Mouse (Mus musculus) intestine, embryonic 14.5 days (tissue): Measurements from ENCODE around the gene Cd59a. TPM values are rescaled to one million over a fixed set of nuclear protein-coding genes. Genes with fewer than 3 reads are reported as not detected.
"Not testable (repeated sequence)": the region's sequence is repeated elsewhere in the genome, so short reads cannot be mapped to it uniquely, and the experiment has no call there.

Source experiments
- ATAC-seq: fragments of 200-750 bp; cut with Nextera tagmentation; replicated peaks from 2 replicates; pipeline ENCODE4 v1.8.0; 2017; ENCODE audit warnings: low read depth, moderate number of reproducible peaks, moderate TSS enrichment, moderate library complexity; ENCODE audit not compliant: low FRiP score, low TSS enrichment
- DNase-seq: peaks from one replicate; pipeline ENCODE4 v3.0.0-alpha.2; 2018; ENCODE audit warnings: low spot score
- H3K27ac ChIP-seq: fragments of 300-500 bp; sonication (generic); 2 replicates; pipeline ENCODE4 v1.5.1; 2014; ENCODE audit warnings: low read depth, mild to moderate bottlenecking, control low read depth
- H3K27me3 ChIP-seq: fragments of 300-500 bp; sonication (generic); replicated peaks from 2 replicates; pipeline ENCODE4 v1.6.1; 2014; ENCODE audit warnings: low read length, control low read depth; ENCODE audit not compliant: control insufficient read depth, insufficient read depth
- H3K36me3 ChIP-seq: fragments of 300-500 bp; sonication (generic); 2 replicates; pipeline ENCODE4 v1.6.1; 2014; ENCODE audit warnings: low read length, control low read depth; ENCODE audit not compliant: control insufficient read depth, insufficient read depth
- H3K4me1 ChIP-seq: fragments of 300-500 bp; sonication (generic); replicated peaks from 2 replicates; pipeline ENCODE4 v1.6.1; 2014; ENCODE audit warnings: low read length, control low read depth, mixed read lengths; ENCODE audit not compliant: control insufficient read depth, insufficient read depth
- H3K4me2 ChIP-seq: fragments of 300-500 bp; sonication (generic); 2 replicates; pipeline ENCODE4 v1.6.1; 2014; ENCODE audit warnings: low read length
- H3K4me3 ChIP-seq: fragments of 300-500 bp; sonication (generic); 2 replicates; pipeline ENCODE4 v1.5.1; 2014; ENCODE audit warnings: low read depth, low read length, control low read depth, mixed read lengths
- H3K9ac ChIP-seq: fragments of 300-500 bp; sonication (generic); 2 replicates; pipeline ENCODE4 v1.6.1; 2014; ENCODE audit warnings: mild to moderate bottlenecking, low read length
- H3K9me3 ChIP-seq: fragments of 300-500 bp; sonication (generic); 2 replicates; pipeline ENCODE4 v1.6.1; 2016; ENCODE audit warnings: low read length, control low read depth; ENCODE audit not compliant: control insufficient read depth
- WGBS: fragments of 180-500 bp; shearing (Covaris S2); extraction: QIAGEN DNeasy Blood & Tissue Kit; methylation state at CpG from one replicate; pipeline ENCODE4 v1.1.7; 2014; 5-methylcytosine and 5-hydroxymethylcytosine counted together
- polyA plus RNA-seq: library from polyadenylated mRNA; unstranded; fragments of >200 nt; fragmentation: Nextera tagmentation; extraction: Ambion mirVana; gene quantifications from 2 replicates; pipeline ENCODE4 v1.2.1, GENCODE M21; 2014

The Cd59a gene
- polyA plus RNA-seq, 1 experiment from 2014 or later = 27.1 TPM

DNA sequence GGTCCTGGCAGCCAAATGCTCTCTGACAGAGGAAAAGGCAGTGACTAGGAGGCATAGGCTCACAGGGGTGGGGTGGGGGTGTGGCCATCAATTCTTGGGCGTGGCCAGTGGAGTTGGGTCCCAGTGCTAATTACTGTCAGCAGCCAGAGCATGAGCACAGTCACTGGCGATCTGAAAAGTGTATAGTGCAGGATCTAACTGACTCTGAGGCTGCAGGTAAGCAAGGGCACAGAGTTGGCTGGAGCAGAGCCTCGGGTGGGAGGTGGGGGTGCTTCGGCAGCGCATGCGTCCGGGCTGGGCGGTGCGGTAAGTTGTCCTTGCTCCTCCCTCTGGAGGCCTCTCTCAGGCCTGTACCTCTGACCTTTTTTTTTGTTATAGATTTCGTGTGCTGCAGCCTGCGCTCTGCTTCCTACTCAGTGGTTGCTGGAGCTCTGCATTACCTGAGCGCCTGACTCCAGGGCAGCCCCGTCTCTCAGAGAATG is 25.9 kb upstream of the Cd59a start, which contains the start of gene Cd59b:
Gene Cd59b (plus strand): TSS at position 146 of the 482 bp plus-strand sequence.
- Histone ChIP-seq H3K36me3 (no peaks in the 10 kb centered on the region), H3K9me3 (no peaks in the 10 kb centered on the region), H3K4me2 (peak within 1 kb of the TSS; percentile 51), H3K9ac (peak within 1 kb of the TSS; percentile 10; the same call in 1 of the 2 replicates), H3K27me3 (no peaks in the 10 kb centered on the region), H3K27ac (no peak within 1 kb of the TSS), H3K4me3 (peak within 1 kb of the TSS; percentile 31), H3K4me1 (no peaks in the 10 kb centered on the region)
- peak; percentile 89 for ATAC-seq
- 4% methylated on average over 13 of the region's 13 CpGs for WGBS
- DNase-seq = peak; percentile 81

DNA sequence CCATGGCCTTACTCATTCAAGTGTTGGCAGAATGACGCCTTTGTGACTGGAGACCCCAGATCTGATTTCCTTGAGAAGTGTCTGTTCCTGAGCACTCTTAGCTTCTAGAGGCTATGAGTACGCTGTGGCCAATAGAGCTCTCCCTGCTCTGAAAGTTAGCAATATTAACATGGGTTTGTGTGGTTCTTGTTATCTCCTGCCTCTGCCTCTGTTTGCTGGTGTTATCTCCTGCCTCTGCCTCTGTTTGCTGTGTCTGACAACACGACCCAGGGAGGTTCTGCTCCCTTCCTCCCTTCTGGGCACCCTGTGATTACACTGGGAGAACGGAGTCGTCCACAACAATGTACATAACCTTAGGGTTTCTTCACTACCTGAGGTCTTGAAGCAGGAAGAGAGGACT is 17.3 kb upstream of the Cd59a start:
- H3K9me3 ChIP-seq = not testable (repeated sequence)

DNA sequence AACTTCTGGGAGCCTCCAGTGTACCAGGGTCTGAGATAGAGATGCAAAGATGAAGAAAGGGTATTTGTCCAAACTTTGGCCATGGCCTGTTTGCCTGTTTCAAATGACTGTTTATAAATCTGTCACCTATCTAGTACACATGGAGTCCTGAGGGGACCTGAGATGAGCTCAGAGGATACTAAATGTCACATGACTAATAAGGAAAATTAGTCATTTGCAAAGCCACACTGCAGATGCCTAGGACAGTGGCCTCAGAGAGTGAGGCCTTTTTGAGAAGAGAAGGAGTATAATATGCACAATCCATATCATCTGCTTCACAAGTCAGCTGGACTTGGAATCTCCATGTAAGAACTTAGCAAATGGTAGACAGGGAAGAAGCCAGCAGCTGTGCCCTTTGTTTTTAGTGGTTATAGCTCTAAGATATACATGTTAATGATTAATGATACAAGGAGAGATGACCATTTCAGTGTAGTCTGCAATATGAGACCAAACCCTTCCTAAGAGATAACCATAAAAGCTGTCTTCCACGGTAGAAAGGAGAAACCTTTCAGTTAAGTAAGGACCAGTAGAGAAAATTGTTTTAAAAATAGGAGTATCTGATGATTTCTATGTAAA is 14.1 kb upstream of the Cd59a start:
- not testable (repeated sequence) for H3K4me1 ChIP-seq, DNase-seq, ATAC-seq, H3K4me3 ChIP-seq, H3K36me3 ChIP-seq, H3K4me2 ChIP-seq, H3K27me3 ChIP-seq, H3K9ac ChIP-seq, H3K9me3 ChIP-seq, H3K27ac ChIP-seq
- no CpG with 5 or more reads among the region's 1 CpGs for WGBS

More for the DNA sequence above, 17.3 kb upstream of the Cd59a start:
- not testable (repeated sequence) for H3K4me2 ChIP-seq, ATAC-seq, H3K27ac ChIP-seq, DNase-seq, H3K4me1 ChIP-seq, H3K27me3 ChIP-seq, H3K4me3 ChIP-seq, H3K9ac ChIP-seq, H3K36me3 ChIP-seq
- WGBS = 56% methylated on average over 5 of the region's 5 CpGs

DNA sequence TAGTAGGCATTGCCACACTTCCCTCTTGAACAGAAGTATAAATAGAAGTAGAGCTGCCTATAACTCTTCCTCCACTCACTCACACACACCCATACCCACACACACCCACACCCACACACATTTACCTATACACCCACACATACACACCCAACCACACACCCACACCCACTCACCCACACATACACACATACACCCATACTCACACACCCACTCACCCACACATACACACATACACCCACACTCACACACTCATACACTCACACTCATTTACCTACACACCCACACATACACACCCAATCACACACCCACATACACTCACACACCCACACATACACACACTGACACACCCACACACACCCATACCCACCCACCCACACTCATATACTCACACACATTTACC is 13.1 kb upstream of the Cd59a start:
- ATAC-seq (no peak), DNase-seq (no peak)
- H3K27ac ChIP-seq = no peak overlapping the region
- H3K36me3 ChIP-seq = no peaks in the 10 kb centered on the region
- no peaks in the 10 kb centered on the region for H3K27me3 ChIP-seq
- no peak overlapping the region for H3K9ac ChIP-seq
- no peaks in the 10 kb centered on the region for H3K9me3 ChIP-seq
- no peak overlapping the region for H3K4me2 ChIP-seq
- H3K4me3 ChIP-seq = no peak overlapping the region
- H3K4me1 ChIP-seq = no peaks in the 10 kb centered on the region

DNA sequence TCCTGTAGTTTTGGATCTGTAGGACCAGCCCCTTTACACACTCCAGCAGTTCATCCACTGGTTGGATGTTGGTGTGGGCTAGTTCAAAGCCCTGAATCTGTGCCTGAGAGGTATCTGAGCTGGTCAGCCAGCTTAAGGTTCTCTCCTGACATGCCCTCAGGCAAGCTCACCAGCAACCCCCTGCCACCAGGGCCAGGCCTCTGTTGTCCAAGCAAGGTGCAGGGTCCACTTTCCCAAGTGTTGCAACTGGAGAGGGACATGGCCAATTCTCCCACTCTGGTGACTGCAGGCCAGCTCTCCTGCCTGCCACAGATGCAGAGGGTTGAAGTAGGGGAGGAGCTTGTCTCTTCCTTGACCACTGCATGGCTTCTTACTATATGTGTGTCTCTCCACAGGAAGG is 11.6 kb upstream of the Cd59a start:
- not testable (repeated sequence) for H3K9me3 ChIP-seq, H3K4me1 ChIP-seq, H3K4me3 ChIP-seq, H3K27ac ChIP-seq, H3K27me3 ChIP-seq, H3K4me2 ChIP-seq, ATAC-seq, DNase-seq, H3K9ac ChIP-seq, H3K36me3 ChIP-seq

DNA sequence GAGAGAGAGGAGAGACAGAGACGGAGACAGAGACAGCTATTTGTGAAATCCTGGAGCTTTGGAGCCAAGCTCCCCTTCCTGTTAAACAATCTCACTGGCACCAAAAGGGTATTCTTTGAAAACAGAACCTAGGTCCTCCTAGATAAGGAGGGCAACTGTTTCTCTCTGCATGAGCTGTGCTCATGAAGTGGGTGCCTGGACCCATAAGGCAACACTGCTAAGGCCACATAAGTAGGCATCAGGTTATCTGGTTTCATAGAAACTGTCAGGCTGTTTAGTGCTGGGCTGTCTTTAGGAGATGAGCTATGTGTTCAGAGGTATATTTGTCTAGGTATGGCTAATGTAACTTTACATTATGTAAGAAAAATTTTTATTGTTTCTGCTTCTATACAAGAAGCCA is 8.0 kb upstream of the Cd59a start:
- not testable (repeated sequence) for DNase-seq, H3K9me3 ChIP-seq, H3K36me3 ChIP-seq, ATAC-seq, H3K9ac ChIP-seq, H3K4me2 ChIP-seq, H3K4me3 ChIP-seq, H3K27me3 ChIP-seq, H3K4me1 ChIP-seq, H3K27ac ChIP-seq
- WGBS = 94% methylated on average over 1 of the region's 1 CpGs

DNA sequence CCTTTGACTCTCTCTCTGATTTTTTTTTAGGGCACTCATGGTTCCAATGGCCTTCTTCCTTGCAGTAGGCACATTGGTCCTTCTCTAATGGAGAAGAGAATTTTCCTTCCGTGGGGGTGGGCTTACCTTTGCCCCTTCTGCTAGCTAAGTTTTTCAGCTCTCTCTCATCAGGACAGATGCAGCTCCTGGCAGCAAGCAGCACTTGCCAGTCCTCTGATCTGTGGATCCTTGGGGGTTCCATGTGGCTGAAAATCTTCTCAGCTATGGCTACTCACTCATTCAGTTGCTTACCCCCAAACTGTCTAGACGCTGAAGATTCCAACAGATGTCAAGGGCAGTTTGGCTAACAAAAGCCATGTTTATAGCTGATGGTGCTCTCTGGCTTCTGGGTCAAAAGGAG is 2.3 kb upstream of the Cd59a start:
- Histone ChIP-seq H3K36me3 (no peaks in the 10 kb centered on the region), H3K27ac (no peak overlapping the region), H3K27me3 (no peaks in the 10 kb centered on the region), H3K4me2 (no peak overlapping the region), H3K9ac (no peak overlapping the region), H3K4me1 (0 out of 2 replicates have a peak, but pooled peaks cover 3% of the 10 kb centered on the region), H3K4me3 (no peak overlapping the region), H3K9me3 (no peaks in the 10 kb centered on the region)
- 68% methylated on average over 2 of the region's 2 CpGs for WGBS
- ATAC-seq = no peak
- DNase-seq = no peak

DNA sequence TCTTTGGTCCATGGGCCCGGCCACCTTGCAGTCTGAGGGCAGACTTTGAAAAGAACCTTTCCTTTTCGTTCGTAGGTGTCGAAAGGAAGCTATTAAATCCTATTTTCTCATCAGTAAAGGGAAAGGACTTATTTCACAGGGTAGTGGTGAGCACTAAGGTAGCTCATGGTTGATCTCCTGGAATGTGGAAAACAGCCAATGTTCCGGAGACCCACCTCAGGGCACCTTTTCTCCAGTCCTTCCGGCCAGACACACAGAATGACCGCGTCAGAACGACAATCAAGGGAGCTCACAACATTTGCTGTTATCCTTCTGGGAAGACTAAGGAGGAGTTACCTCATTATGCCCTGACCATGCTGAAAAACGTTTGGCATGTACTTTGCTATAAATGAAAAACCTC is 655 bp downstream of the Cd59a start:
- DNase-seq (peak; percentile 59), ATAC-seq (no peak)
- H3K4me3 ChIP-seq = peak overlapping the region; percentile 41
- H3K36me3 ChIP-seq = no peaks in the 10 kb centered on the region
- 0 out of 2 replicates have a peak, but pooled peaks cover 3% of the 10 kb centered on the region for H3K4me1 ChIP-seq
- peak overlapping the region; percentile 63 for H3K27ac ChIP-seq
- peak overlapping the region; percentile 59 for H3K4me2 ChIP-seq
- no peaks in the 10 kb centered on the region for H3K9me3 ChIP-seq
- no peaks in the 10 kb centered on the region for H3K27me3 ChIP-seq
- WGBS = 41% methylated on average over 10 of the region's 10 CpGs
- peak overlapping the region; percentile 41 for H3K9ac ChIP-seq

DNA sequence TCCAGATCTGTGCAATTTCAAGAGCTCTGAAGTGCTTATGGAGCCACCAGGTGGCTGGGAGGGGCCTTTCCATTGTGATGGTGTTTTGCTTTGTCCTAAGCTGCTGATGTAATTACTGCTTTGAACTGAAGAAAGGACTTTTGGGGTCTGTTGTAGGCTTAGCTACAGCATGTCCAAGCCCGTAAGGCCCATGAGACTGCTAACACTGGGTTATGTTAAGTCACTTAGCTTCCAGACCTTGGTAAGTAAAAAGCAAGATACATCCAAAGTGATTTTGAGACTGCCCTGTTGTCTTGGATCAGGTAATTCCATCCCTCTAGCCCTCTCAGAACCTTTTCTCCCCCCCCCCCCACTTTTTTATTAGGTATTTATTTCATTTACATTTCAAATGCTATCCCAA is 1.2 kb downstream of the Cd59a start:
- H3K27ac ChIP-seq, H3K4me1 ChIP-seq, H3K4me2 ChIP-seq, H3K9me3 ChIP-seq, DNase-seq, H3K36me3 ChIP-seq, H3K27me3 ChIP-seq, H3K4me3 ChIP-seq, H3K9ac ChIP-seq, ATAC-seq: not testable (repeated sequence)
- WGBS = 100% methylated on average over 1 of the region's 1 CpGs
